Comparison of ENCODE assay signal across 8 mouse cellular contexts in the genomic region with DNA sequence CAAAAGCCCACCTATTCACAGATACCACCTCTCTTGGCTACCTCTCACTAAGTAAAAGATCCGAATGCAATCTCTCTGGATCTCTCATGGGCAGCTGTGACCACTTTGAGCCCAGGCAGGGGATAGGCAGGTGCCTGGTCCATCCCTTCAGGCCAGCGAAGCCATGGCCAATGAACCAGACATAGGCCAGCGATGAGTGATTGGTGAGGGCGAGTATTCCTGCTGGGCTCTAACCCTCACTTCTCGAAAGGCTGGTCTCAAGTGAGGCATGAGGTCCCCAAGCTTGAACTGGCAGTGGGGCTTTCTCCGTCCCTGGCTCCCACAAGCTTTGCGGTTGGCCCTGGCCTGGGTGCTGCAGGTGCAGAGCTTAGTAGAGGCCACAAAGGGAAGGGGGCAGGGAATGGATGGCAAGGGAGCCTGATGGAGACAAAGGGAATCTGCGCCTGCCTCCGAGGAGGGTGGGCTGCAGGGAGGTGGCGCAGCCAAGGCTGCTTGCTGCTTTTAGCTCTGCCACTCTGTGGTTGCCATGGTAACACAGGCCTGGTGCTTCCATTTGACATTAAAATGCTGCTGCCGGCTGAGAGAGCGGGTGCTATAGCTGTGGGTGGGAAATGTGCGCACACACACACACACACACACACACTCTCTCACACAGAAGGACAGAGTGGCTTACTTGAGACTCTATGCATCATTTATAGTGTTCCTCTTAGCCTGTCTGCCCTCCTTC. TPM values are rescaled to one million over a fixed set of nuclear protein-coding genes. Genes with fewer than 3 reads are reported as not detected.
DNase-seq lines count a peak whose midpoint lies in the region; ATAC-seq and TF ChIP-seq lines count a peak whose summit lies in the region.

No protein-coding gene starts in this region.

- DNase-seq in ES-CJ7 (ENCODE audit: low read depth, low spot score): peak; percentile 49
- DNase-seq in cerebellum, adult 2 months: peak; percentile 42 to 52
- DNase-seq in forelimb bud, embryonic 11.5 days (ENCODE audit: low read depth, low spot score): peak; percentile 80
- peak; percentile 66 to 69 for DNase-seq in layer of hippocampus, postnatal 25 days (ENCODE audit: extremely low spot score in 1 of 2, low spot score in 1 of 2)
- peak; percentile 86 for DNase-seq in neural tube, embryonic 11.5 days (ENCODE audit: low spot score)
- no peak for DNase-seq in urinary bladder, adult 18-20 months (ENCODE audit: low spot score in 2 of 2)
- no peak for DNase-seq in heart, postnatal 4 days

- no peaks in the 10 kb centered on the region for H3K9me3 ChIP-seq in neural tube, embryonic 11.5 days (ENCODE audit: control insufficient read depth, low read length)
- H3K9me3 ChIP-seq in kidney, embryonic 16.5 days (ENCODE audit: low read length): no peaks in the 10 kb centered on the region

- peak overlapping the region; percentile 2; the same call in 1 of the 2 replicates for H3K9ac ChIP-seq in neural tube, embryonic 11.5 days (ENCODE audit: low read length)
- no peak overlapping the region for H3K9ac ChIP-seq in kidney, embryonic 16.5 days (replicated peaks; ENCODE audit: low read length)

- no peaks in the 10 kb centered on the region for H3K36me3 ChIP-seq in neural tube, embryonic 11.5 days (ENCODE audit: control insufficient read depth, insufficient read depth, low read length)
- H3K36me3 ChIP-seq in kidney, embryonic 16.5 days (ENCODE audit: insufficient read depth, low read length): no peaks in the 10 kb centered on the region

- no peaks in the 10 kb centered on the region for H3K27me3 ChIP-seq in cerebellum, adult 2 months (ENCODE audit: control insufficient read depth, insufficient read depth, low read length)
- no peaks in the 10 kb centered on the region for H3K27me3 ChIP-seq in neural tube, embryonic 11.5 days (ENCODE audit: control insufficient read depth, insufficient read depth, low read length)
- no peaks in the 10 kb centered on the region for H3K27me3 ChIP-seq in kidney, embryonic 16.5 days (ENCODE audit: insufficient read depth, low read length)

- no peak for TF ChIP-seq POLR2A in cerebellum, adult 2 months (IDR thresholded peaks at IDR 0.05; ENCODE audit: borderline replicate concordance, insufficient read depth, low read length)

- no peak overlapping the region for H3K27ac ChIP-seq in cerebellum, adult 2 months (ENCODE audit: insufficient read depth, low read length)
- H3K27ac ChIP-seq in neural tube, embryonic 11.5 days (ENCODE audit: low read depth, low read length): peak overlapping the region; percentile 69
- H3K27ac ChIP-seq in kidney, embryonic 16.5 days (ENCODE audit: low read length): no peak overlapping the region

- ATAC-seq in neural tube, embryonic 11.5 days (ENCODE audit: insufficient read depth, low FRiP score, low TSS enrichment): peak; percentile 91
- ATAC-seq in kidney, embryonic 16.5 days (ENCODE audit: low FRiP score, low TSS enrichment): no peak

- no peak overlapping the region for H3K4me3 ChIP-seq in cerebellum, adult 2 months (replicated peaks; ENCODE audit: insufficient read depth, low read depth, low read length)
- no peak overlapping the region for H3K4me3 ChIP-seq in neural tube, embryonic 11.5 days (ENCODE audit: low read depth, low read length)
- no peak overlapping the region for H3K4me3 ChIP-seq in kidney, embryonic 16.5 days (ENCODE audit: low read length)

- peaks cover 9% of the 10 kb centered on the region for H3K4me1 ChIP-seq in cerebellum, adult 2 months (ENCODE audit: control insufficient read depth, insufficient read depth, low read length)
- H3K4me1 ChIP-seq in neural tube, embryonic 11.5 days (ENCODE audit: control insufficient read depth, insufficient read depth, low read length): peaks cover 32% of the 10 kb centered on the region
- peaks cover 11% of the 10 kb centered on the region; the same call in 1 of the 2 replicates for H3K4me1 ChIP-seq in kidney, embryonic 16.5 days (ENCODE audit: insufficient read depth, low read length)

- H3K4me2 ChIP-seq in neural tube, embryonic 11.5 days (ENCODE audit: low read depth): peak overlapping the region; percentile 10
- H3K4me2 ChIP-seq in kidney, embryonic 16.5 days (replicated peaks; ENCODE audit: low read depth, low read length): no peak overlapping the region

- WGBS in cerebellum, adult 2 months: 40% methylated on average over 13 of the region's 13 CpGs
- WGBS in neural tube, embryonic 11.5 days: 17% methylated on average over 13 of the region's 13 CpGs
- WGBS in kidney, embryonic 16.5 days: 33% methylated on average over 13 of the region's 13 CpGs

- TF ChIP-seq CTCF in cerebellum, adult 2 months (IDR thresholded peaks at IDR 0.05; ENCODE audit: borderline replicate concordance, insufficient read depth, low read depth, low read length): no peak

RNA-seq across cellular contexts. Expression of a gene that starts 27.1 kb away (rescaled TPM):
- 86.7 and 93.9 TPM in 2 replicates for polyA plus RNA-seq in cerebellum, adult 2 months (2012; rRNA removed)
- total RNA-seq in layer of hippocampus, postnatal 25 days (2021): 100 to 1,000 TPM; 233 to 240 TPM
- polyA plus RNA-seq in neural tube, embryonic 11.5 days (2014; fragmentation: Nextera tagmentation; extraction: Ambion mirVana): 19.0 and 20.9 TPM in 2 replicates
- total RNA-seq in heart, postnatal 4 days (2021): 1 to 10 TPM; 1.2 to 1.8 TPM
- polyA plus RNA-seq in kidney, embryonic 16.5 days (2015; fragmentation: Nextera tagmentation; extraction: Ambion mirVana): 0.57 and 0.85 TPM in 2 replicates

Comparison
In these comparisons a context has a peak if more than half of its experiments do, and no peak if none do; other contexts are left out.
1. DNase-seq: peak in ES-CJ7 (single experiment), cerebellum, adult 2 months (2 of 2), forelimb bud, embryonic 11.5 days (single experiment), layer of hippocampus, postnatal 25 days (2 of 2) and neural tube, embryonic 11.5 days (single experiment); none in urinary bladder, adult 18-20 months (0 of 2) and heart, postnatal 4 days (single experiment).
2. RNA of a gene that starts 27.1 kb away (polyA plus RNA-seq): 86.7 to 93.9 TPM in cerebellum, adult 2 months and 19.0 to 20.9 TPM in neural tube, embryonic 11.5 days; 0.57 to 0.85 TPM in kidney, embryonic 16.5 days; every median in the first group is over 10 times any median in the second.